Mouse (Mus musculus): ENCODE data around the gene Fyb. TPM values are rescaled to one million over a fixed set of nuclear protein-coding genes. Genes with fewer than 3 reads are reported as not detected.

The Fyb gene
- 10 to 100 TPM in 1 of 2 experiments, 1 to 10 TPM in 1; 4.2 to 10.6 TPM for total RNA-seq (2021)
- long read RNA-seq, experiment 1: 0 reads
- long read RNA-seq, experiment 2: 0 reads

- Histone ChIP-seq H3K27ac (no peak within 1 kb of the TSS), H3K4me3 (no peak within 1 kb of the TSS)
- no peak for DNase-seq (ENCODE audit: low spot score in 2 of 2)
- no peak for TF ChIP-seq CTCF (conservative IDR thresholded peaks at IDR 0.05)
Observed at GRCm38 (mm10) chr15:6522653-6523167, at the start of gene Fyb. Gene Fyb (plus strand): TSS chr15:6522853.

- Histone ChIP-seq H3K4me3 (no peak overlapping the region), H3K27ac (no peak overlapping the region)
- no peak for DNase-seq (ENCODE audit: low spot score in 2 of 2)
- TF ChIP-seq CTCF (conservative IDR thresholded peaks at IDR 0.05): no peak
Observed at GRCm38 (mm10) chr15:6483561-6483960, 39.1 kb upstream of the Fyb start.

GRCm38 (mm10) chr15:6492386-6492785 is 30.3 kb upstream of the Fyb start:
- TF ChIP-seq CTCF (conservative IDR thresholded peaks at IDR 0.05): no peak
- no peak overlapping the region for H3K4me3 ChIP-seq
- no peak for DNase-seq (ENCODE audit: low spot score in 2 of 2)
- no peak overlapping the region for H3K27ac ChIP-seq

GRCm38 (mm10) chr15:6498396-6499070 is 24.1 kb upstream of the Fyb start:
- TF ChIP-seq CTCF (conservative IDR thresholded peaks at IDR 0.05): no peak
- no peak overlapping the region for H3K27ac ChIP-seq

GRCm38 (mm10) chr15:6500787-6501186 is 21.9 kb upstream of the Fyb start:
- no peak overlapping the region for H3K4me3 ChIP-seq
- DNase-seq (ENCODE audit: low spot score in 2 of 2): no peak
- no peak overlapping the region for H3K27ac ChIP-seq
- peak; percentile 60 for TF ChIP-seq CTCF (conservative IDR thresholded peaks at IDR 0.05)

More at GRCm38 (mm10) chr15:6498396-6499070, 24.1 kb upstream of the Fyb start:
- no peak for DNase-seq (ENCODE audit: low spot score in 2 of 2)
- no peak overlapping the region for H3K4me3 ChIP-seq

GRCm38 (mm10) chr15:6517525-6517924 is 5.1 kb upstream of the Fyb start:
- DNase-seq (ENCODE audit: low spot score in 2 of 2): no peak
- Histone ChIP-seq H3K4me3 (no peak overlapping the region), H3K27ac (no peak overlapping the region)
- TF ChIP-seq CTCF (conservative IDR thresholded peaks at IDR 0.05): no peak

- Histone ChIP-seq H3K4me3 (no peak overlapping the region), H3K27ac (no peak overlapping the region)
- no peak for DNase-seq (ENCODE audit: low spot score in 2 of 2)
- TF ChIP-seq CTCF (conservative IDR thresholded peaks at IDR 0.05): no peak
Observed at GRCm38 (mm10) chr15:6519417-6520255, 3.0 kb upstream of the Fyb start.

GRCm38 (mm10) chr15:6520505-6521155 is 2.0 kb upstream of the Fyb start:
- TF ChIP-seq CTCF (conservative IDR thresholded peaks at IDR 0.05): no peak
- no peak for DNase-seq (ENCODE audit: low spot score in 2 of 2)

GRCm38 (mm10) chr15:6524801-6525200 is 2.1 kb downstream of the Fyb start:
- TF ChIP-seq CTCF (conservative IDR thresholded peaks at IDR 0.05): no peak
- Histone ChIP-seq H3K27ac (no peak overlapping the region), H3K4me3 (no peak overlapping the region)
- DNase-seq (ENCODE audit: low spot score in 2 of 2): no peak

More at GRCm38 (mm10) chr15:6520505-6521155, 2.0 kb upstream of the Fyb start:
- Histone ChIP-seq H3K4me3 (no peak overlapping the region), H3K27ac (no peak overlapping the region)

GRCm38 (mm10) chr15:6525386-6525785 is 2.7 kb downstream of the Fyb start:
- H3K27ac ChIP-seq: no peak overlapping the region
- DNase-seq (ENCODE audit: low spot score in 2 of 2): no peak
- TF ChIP-seq CTCF (conservative IDR thresholded peaks at IDR 0.05): no peak
- H3K4me3 ChIP-seq: no peak overlapping the region

- Histone ChIP-seq H3K4me3 (no peak overlapping the region), H3K27ac (no peak overlapping the region)
- DNase-seq (ENCODE audit: low spot score in 2 of 2): no peak
- TF ChIP-seq CTCF (conservative IDR thresholded peaks at IDR 0.05): no peak
Observed at GRCm38 (mm10) chr15:6533858-6534343, 11.2 kb downstream of the Fyb start.

- H3K27ac ChIP-seq: no peak overlapping the region
- TF ChIP-seq CTCF (conservative IDR thresholded peaks at IDR 0.05): no peak
- DNase-seq (ENCODE audit: low spot score in 2 of 2): no peak
- H3K4me3 ChIP-seq: no peak overlapping the region
Observed at GRCm38 (mm10) chr15:6534592-6534991, 11.9 kb downstream of the Fyb start.

Measured in layer of hippocampus, adult 2 months (tissue).